Mouse (Mus musculus): ENCODE results near the gene Ccdc13.

The Ccdc13 gene

DNA sequence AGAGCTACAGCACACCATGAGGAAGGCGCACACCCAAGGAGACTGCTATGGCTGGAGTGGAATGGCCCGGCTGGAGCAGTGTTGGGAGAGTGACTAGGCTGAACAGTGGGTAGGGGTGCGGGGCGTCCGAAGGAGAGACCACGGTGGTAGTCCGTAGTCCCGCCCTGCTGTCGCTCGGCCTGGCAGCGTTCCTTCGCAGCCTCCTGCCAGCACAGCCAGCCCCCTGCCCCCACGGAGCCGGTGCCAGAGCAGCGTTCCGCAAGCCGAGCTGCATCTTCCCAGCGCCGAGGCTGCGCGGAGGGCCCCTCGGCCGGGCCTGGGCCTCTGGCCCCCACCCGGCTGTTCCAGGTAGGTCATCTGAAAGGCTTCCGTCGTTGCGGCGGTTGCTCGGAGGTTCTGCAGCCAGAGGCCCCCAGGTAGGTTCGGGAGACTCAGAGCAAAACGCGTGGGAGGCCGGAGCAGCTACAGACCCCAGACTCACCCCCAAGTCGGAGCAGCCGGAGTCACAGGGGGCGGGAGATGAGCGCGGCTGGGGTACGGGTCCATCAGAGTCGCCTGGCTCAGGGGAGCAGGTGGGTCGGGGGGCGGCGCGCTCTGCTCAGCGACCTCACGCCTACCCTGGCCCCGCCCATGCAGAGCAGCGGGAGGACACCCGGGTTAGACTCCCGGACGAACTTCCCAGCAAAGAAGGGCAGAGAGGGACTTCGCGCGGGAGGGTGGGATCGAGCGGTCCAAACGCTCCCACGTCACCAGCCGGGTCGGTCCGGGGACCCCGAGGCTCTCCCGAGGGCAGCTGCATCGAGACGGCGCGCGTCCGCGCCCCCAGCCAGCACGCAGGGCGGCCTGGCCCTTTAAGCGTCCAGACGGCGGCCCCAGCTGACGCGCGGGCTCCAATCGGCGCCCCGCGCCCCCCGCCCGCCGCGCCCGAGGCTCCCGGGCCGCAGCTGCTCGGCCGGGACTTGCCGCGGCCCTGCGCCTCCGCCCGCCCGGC is 79.9 kb downstream of the Ccdc13 start, which contains the start of gene Zfp651:
Gene Zfp651, plus strand, starts transcription at position 240 of the 991 bp plus-strand sequence.
- DNase-seq, result peak; percentile 63 to 77

DNA sequence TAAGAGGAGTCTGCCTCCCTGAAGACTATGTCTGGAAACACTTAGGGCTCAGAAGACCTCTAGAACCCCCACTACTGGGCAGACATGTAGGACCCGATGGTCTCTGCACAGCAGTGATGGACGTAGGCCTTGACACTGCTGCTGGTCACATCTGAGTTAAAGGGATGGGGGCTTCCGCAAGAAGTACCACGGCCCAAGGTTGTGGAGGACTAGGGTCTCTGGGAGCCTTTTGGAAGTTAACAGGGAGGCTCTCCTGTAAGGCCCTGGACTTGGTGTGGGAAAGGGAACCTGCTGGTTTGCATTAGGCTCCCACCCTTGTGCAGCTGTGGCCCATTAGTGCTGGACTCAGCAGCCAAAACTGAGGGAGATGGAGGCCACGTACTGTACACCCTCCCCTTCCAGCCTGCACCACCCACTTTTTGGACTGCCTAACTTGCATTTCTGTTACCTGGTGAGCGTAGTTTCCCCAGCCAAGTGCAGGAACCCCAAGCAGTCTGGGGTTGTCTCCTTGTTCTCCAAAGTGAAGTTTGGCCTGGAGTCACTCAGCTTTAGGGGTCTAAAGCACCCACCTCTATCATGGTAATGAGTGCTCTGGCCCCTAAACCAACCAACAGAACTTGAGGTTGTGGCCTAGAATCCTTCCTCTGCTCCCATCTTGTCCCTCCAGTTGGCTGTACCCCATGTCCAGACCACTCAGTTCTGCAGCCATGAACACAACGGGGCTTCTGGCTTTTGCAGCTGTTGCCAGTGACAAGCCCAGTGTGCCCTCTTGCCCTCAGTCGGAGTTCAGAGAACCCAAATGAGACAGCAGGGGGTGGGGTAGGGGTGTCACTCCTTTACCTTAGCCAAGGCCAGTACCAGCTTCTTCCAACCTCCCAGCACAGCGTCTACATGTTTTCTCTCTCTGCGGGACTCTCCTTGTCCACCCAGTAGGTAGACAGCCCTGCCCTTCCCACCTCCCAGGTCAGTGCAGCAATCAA is 81.1 kb downstream of the Ccdc13 start:
- peak in 1 of 2 experiments; percentile 34 for DNase-seq

DNA sequence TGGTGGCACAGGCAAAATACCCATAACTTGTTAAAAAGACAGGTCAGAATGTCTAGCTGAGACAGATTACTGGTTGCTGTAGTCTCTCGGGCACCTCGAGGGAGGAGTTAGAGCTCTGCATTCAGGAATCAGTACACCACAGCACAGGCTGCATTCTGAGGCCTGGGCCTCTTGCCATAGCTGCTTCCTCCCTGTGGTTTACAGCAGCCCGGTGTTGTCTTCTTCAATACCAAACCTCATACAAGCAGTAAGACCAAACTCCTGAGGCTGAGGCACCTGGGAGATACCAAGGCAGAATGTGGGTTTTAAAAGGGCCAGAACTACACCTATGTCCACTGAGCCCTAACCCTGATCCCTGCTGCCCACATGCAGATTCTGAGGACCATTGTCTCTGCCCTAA is 81.8 kb downstream of the Ccdc13 start:
- DNase-seq, result peak; percentile 30 to 34

DNA sequence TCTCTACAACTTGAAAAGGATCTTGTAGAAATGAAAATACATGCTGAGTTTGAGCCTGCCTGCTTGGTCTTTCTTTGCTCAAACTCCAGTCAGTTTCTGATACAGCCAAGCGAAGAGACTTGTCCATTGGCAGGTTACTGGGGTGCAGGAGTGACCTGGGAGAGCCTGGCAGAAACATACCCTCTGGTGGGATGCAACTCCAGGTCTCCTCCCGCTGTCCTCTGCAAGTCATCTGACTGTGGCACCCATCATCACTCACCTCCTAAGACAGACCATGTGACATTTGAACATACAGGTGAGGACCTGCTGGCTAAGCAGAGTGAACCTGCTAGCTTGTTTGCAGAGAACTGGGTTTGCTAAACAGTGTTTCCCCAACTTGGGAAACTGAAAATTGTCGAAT is 82.5 kb downstream of the Ccdc13 start:
- no peak for DNase-seq

DNA sequence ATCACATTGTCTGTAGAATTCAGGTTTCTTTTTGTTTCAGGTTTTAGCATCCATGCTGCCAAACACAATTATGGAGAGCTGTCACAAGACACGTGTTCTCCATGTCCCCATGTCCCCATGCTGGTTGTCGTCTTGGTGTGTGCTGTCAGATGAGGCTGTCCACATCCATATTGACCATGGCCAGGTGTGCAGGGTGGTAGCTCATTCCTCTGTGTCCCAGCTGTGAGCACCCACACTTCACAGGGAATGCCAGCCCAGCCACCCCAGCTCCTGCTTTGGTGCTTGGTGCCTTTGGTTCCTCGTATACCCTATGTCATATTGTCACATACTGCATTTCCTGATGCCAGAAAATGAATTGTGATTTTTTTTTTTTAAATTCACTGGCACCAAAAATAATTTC is 84.6 kb downstream of the Ccdc13 start:
- DNase-seq, result no peak

DNA sequence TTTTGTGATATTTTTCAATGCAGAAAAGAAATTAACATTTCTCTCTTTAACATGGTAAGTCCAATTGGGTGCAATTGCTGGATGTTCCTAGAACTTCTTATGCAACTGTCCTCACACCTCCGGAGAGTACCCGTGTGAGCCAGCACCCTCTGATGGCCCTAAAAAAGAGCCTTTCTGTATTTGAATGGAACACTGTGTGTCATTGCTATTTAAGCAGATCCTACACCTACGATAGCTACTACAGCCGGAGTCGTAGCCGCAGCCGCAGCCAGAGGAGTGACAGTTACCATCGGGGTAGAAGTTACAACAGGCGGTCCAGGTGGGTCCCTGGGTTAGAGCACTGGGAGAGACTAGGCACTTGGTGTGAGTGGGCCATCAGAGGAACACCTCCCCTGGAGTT is 86.5 kb downstream of the Ccdc13 start:
- DNase-seq, result no peak
